Mouse (Mus musculus) heart, adult 2 months (tissue): Measurements from ENCODE around the gene Atp5h. TPM values are rescaled to one million over a fixed set of nuclear protein-coding genes. Genes with fewer than 3 reads are reported as not detected.

Experiments
- DNase-seq, 2 experiments: peaks; one replicate each; pipeline ENCODE4 v3.0.0; 2021
- H3K27ac ChIP-seq: fragments of 200-600 bp; 2 replicates; pipeline ENCODE4 v1.8.1; 2022
- H3K27me3 ChIP-seq: fragments of 200-500 bp; 2 replicates; pipeline ENCODE4 v1.6.1; 2012; ENCODE audit warnings: mild to moderate bottlenecking, low read length, inconsistent platforms, mixed read lengths; ENCODE audit not compliant: control insufficient read depth, insufficient read depth
- H3K36me3 ChIP-seq: fragments of 200-500 bp; 2 replicates; pipeline ENCODE4 v1.6.1; 2012; ENCODE audit warnings: low read length, inconsistent platforms; ENCODE audit not compliant: control insufficient read depth, insufficient read depth
- H3K4me1 ChIP-seq: fragments of 200-500 bp; 2 replicates; pipeline ENCODE4 v1.6.1; 2011; ENCODE audit warnings: low read length; ENCODE audit not compliant: control insufficient read depth, insufficient read depth
- H3K4me3 ChIP-seq: fragments of 200-600 bp; 2 replicates; pipeline ENCODE4 v1.8.1; 2022
- H3K79me2 ChIP-seq: fragments of 200-500 bp; replicated peaks from 2 replicates; pipeline ENCODE4 v1.6.1; 2012; ENCODE audit warnings: mild to moderate bottlenecking, inconsistent platforms, low read length, moderate library complexity, mixed read lengths; ENCODE audit not compliant: control insufficient read depth, insufficient read depth
- H3K9ac ChIP-seq: fragments of 200-500 bp; 2 replicates; pipeline ENCODE4 v1.6.1; 2012; ENCODE audit warnings: low read depth, mild to moderate bottlenecking, control low read depth, inconsistent platforms, low read length, mixed read lengths
- CTCF ChIP-seq: fragments of 200-600 bp; IDR thresholded peaks from 2 replicates; pipeline ENCODE4 v1.8.1; 2022; ENCODE audit warnings: antibody characterized with exemption, mild to moderate bottlenecking, moderate library complexity
- EP300 ChIP-seq: fragments of 200-500 bp; IDR thresholded peaks from 2 replicates; pipeline ENCODE4 v1.6.1; 2011; ENCODE audit warnings: low read depth, low read length, control low read depth; ENCODE audit not compliant: insufficient read depth
- POLR2A ChIP-seq: fragments of 200-500 bp; IDR thresholded peaks from 2 replicates; pipeline ENCODE4 v1.6.1; 2011; ENCODE audit warnings: mild to moderate bottlenecking, low read depth, low read length, control low read depth; ENCODE audit not compliant: insufficient read depth
- WGBS: fragments of 180-500 bp; shearing (Covaris S2); methylation state at CpG from one replicate; pipeline ENCODE4 v1.1.7; 2018; 5-methylcytosine and 5-hydroxymethylcytosine counted together
- intact Hi-C: fragments of 180-260 bp; cut with DNase I; formaldehyde crosslinking; loops from one replicate; pipeline ENCODE4 v1.15.1; 2025
- polyA plus RNA-seq: library from polyadenylated mRNA; depleted of rRNA; stranded (reverse); fragments of >200 nt; gene quantifications from 2 replicates; pipeline ENCODE4 v1.2.3, GENCODE M21; 2012
- total RNA-seq, 2 experiments: library from RNA; stranded (reverse); gene quantifications; 2 replicates each; pipeline ENCODE4 v1.2.3; 2021

Atp5h gene
- total and polyA plus RNA-seq, 3 experiments: 830 to 2,328 (median 1,964) TPM

DNA sequence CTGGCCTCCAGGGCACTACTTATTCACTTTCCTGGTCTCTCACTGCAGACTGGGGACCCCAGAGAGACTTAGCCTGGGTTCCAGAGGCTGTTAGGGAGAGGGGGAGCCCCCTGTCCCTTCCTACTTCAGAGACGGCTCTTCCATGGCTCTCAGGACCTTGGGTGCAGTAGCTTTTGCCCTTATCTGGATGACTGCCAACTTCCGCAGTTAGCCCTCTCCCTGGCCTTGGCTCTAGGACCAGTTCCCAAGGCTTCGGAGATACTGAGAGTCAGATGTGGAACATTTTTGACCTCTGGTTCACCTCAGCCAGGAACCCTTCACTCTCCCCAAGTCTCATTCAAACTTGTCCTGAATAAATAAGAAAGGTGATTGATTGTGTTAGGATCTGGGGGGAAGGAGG is 27.1 kb upstream of the Atp5h start:
- Histone ChIP-seq H3K36me3 (no peaks in the 10 kb centered on the region), H3K27ac (no peak overlapping the region; the same call in 1 of the 2 replicates), H3K4me1 (peaks cover 5% of the 10 kb centered on the region; the same call in 1 of the 2 replicates), H3K4me3 (no peak overlapping the region), H3K27me3 (no peaks in the 10 kb centered on the region), H3K79me2 (no peaks in the 10 kb centered on the region), H3K9ac (0 out of 2 replicates have a peak overlapping the region, but pooled peaks have one; percentile 26)
- no peak for TF ChIP-seq EP300
- no peak for TF ChIP-seq CTCF
- no peak for TF ChIP-seq POLR2A
- DNase-seq: no peak
- intact Hi-C loops: no loop called here
- 11% methylated on average over 3 of the region's 3 CpGs for WGBS

DNA sequence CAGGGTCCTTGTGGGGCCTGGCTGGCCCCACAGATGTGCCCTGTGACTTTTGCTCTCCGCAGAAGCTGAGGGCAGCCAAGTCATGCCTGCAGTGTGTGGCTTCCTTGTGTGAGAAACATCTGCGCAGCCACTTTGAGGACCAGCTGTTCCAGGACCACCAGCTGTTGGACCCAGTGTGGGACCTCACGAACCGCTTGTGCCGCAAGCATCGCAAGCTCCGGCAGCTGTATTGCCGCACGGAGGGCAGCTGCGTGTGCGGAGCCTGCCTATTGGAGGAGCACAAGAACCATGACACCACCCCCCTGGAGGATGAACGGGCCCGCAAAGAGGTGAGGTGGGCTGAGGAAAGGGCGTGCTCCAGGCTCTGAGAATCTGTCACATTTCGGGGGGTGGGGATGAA is 21.7 kb upstream of the Atp5h start:
- Histone ChIP-seq H3K36me3 (no peaks in the 10 kb centered on the region), H3K27ac (no peak overlapping the region), H3K27me3 (no peaks in the 10 kb centered on the region), H3K79me2 (no peaks in the 10 kb centered on the region), H3K4me3 (no peak overlapping the region), H3K9ac (no peak overlapping the region), H3K4me1 (no peaks in the 10 kb centered on the region)
- no peak for TF ChIP-seq EP300
- TF ChIP-seq POLR2A: no peak
- TF ChIP-seq CTCF: no peak
- DNase-seq: no peak
- intact Hi-C loops: no loop called here
- WGBS: 65% methylated on average over 15 of the region's 15 CpGs

DNA sequence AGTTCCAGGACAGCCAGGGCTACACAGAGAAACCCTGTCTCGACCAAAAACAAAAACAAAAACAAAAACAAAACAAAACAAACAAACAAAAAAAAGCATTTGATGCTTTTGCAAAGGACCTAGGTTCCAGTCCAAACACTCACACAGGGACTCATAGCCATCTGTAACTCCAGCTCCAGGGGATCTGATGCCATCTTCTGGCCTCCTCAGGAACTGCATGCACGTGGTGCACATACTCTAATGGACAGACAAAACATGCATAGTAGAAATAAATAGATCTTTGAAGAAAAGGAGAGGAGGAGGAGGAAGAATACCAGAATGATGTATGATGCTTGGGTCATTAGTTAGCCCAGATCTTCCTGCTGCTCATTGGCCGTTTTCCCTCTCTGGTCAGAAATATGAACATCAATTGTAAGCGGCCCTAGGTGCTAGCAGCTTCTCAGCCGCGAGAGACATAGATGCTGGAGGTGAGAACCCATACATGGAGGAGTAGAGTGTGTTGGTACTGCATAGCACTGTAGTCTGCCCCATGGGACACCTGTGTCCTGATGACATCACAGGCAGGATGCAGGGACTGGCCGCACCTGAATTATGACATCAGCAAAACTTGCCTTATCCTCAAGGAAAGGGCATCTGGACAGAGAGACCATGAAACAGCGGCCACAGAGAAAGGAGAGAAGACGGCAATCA is 20.3 kb upstream of the Atp5h start, which contains the start of gene Trim80:
Gene Trim80, plus strand, starts transcription at position 640 of the 690 bp plus-strand sequence.
- H3K36me3 ChIP-seq: no peaks in the 10 kb centered on the region
- no peak within 1 kb of the TSS for H3K4me3 ChIP-seq
- intact Hi-C loops: no loop called here
- H3K27me3 ChIP-seq: no peaks in the 10 kb centered on the region
- 95% methylated on average over 9 of the region's 9 CpGs for WGBS
- no peak within 1 kb of the TSS for H3K27ac ChIP-seq
- H3K9ac ChIP-seq: no peak within 1 kb of the TSS
- no peak for DNase-seq
- H3K4me1 ChIP-seq: peaks cover 2% of the 10 kb centered on the region
- no peaks in the 10 kb centered on the region for H3K79me2 ChIP-seq
- TF ChIP-seq CTCF: peak; percentile 20; the same call in 1 of the 2 replicates
- TF ChIP-seq POLR2A: no peak

DNA sequence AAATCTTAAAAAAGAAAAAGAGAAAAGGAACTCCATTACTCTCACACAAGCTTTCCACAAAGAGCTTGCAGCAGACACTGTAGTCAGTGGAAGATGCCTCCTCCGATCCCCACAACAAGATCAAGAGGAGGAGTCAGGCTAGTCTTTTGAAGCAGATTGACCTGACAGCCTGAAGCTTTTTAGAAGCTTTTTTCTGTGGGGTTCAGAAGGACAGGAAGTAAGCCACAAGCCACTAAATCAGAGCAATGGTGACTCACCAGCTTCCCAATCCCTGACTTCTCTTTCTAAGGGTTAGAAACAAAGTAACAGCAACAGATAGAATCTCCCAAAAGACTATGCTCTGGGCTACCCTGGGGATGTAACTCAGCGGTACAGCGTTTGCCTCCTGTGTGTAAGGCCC is 19.6 kb upstream of the Atp5h start:
- no peak overlapping the region for H3K4me3 ChIP-seq
- 65% methylated on average over 3 of the region's 3 CpGs for WGBS

DNA sequence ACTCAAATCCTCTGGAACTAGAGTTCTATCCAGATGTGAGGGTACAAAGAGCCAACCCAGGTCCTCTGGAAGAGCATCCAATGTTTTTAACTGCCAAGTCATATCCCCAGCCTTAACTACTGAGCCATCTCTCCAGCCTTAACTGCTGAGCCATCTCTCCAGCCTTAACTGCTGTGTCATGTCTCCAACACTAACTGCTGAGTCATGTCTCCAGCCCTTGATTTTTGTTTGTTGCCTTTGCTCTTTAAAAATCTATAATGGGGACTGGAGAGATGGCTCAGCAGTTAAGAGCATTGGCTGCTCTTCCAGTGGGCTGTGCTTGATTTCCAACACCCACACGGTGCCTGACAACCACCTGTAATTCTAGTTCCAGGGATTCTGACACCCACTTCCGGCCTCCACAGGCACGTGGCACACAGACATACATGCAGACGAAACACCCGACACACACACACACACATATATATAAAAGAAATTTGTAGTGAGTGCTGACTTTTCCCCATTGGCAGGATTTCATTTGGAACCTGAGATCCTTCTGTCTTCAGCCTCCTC is 17.9 kb upstream of the Atp5h start:
- Histone ChIP-seq H3K4me3 (no peak overlapping the region), H3K9ac (no peak overlapping the region), H3K27ac (no peak overlapping the region), H3K79me2 (no peaks in the 10 kb centered on the region), H3K27me3 (no peaks in the 10 kb centered on the region), H3K36me3 (no peaks in the 10 kb centered on the region), H3K4me1 (peaks cover 2% of the 10 kb centered on the region)
- 62% methylated on average over 5 of the region's 5 CpGs for WGBS
- intact Hi-C loops: no loop called here
- TF ChIP-seq POLR2A: no peak
- no peak for TF ChIP-seq EP300
- TF ChIP-seq CTCF: no peak
- DNase-seq: no peak

More for the DNA sequence above, 19.6 kb upstream of the Atp5h start:
- H3K27ac ChIP-seq: no peak overlapping the region
- no peak overlapping the region for H3K9ac ChIP-seq
- H3K4me1 ChIP-seq: peaks cover 2% of the 10 kb centered on the region
- H3K79me2 ChIP-seq: no peaks in the 10 kb centered on the region
- no peaks in the 10 kb centered on the region for H3K36me3 ChIP-seq
- DNase-seq: no peak
- TF ChIP-seq EP300: no peak
- H3K27me3 ChIP-seq: no peaks in the 10 kb centered on the region
- intact Hi-C loops: no loop called here

DNA sequence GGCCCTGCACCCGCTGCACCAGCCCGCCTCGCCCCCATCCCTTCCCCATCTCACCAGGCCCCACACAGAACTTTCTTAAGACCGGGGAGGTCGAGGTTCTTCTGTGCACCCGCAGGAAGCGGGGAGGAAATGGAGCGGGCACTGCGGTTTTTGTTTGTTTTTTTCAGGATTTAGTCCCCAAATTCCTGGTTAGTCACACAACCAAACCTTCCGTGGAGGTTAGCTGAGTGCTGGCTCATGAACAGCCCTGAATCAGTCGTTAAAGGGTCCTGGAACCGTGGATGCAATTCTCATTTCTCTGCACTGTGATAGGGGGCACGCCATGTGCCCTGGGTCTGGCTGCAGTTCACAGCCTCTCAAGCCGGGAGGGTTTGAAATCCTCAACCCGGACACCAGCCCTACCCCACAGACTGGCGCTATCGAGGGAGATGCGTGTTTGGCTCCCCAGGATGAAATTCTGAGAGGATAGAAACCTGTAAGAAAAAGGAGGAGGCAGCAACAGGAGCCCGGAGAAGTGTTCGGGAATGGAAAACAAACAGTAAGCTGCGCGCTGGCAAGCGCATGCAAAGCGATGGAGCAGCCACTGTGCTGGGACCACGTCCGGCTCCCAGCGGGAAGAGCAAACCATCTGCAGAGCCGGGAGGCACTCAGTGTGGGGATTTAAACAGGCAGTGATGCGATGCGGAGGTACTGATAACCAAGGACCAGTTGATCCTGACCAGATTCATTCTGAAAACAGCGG is 16.0 kb upstream of the Atp5h start:
- Histone ChIP-seq H3K27me3 (no peaks in the 10 kb centered on the region), H3K4me3 (peak overlapping the region; percentile 24; the same call in 1 of the 2 replicates), H3K79me2 (no peaks in the 10 kb centered on the region), H3K36me3 (no peaks in the 10 kb centered on the region), H3K27ac (no peak overlapping the region; the same call in 1 of the 2 replicates), H3K9ac (0 out of 2 replicates have a peak overlapping the region, but pooled peaks have one; percentile 4), H3K4me1 (peaks cover 2% of the 10 kb centered on the region)
- WGBS: 15% methylated on average over 31 of the region's 31 CpGs
- intact Hi-C loops: no loop called here
- peak in 1 of 2 experiments; percentile 42 for DNase-seq
- TF ChIP-seq EP300 (0 out of 2 replicates have a peak, but pooled peaks have one; percentile 31), CTCF (no peak)
